Mouse (Mus musculus) liver, postnatal 0 days (tissue): Measurements from ENCODE around the gene Emc10. TPM values are rescaled to one million over a fixed set of nuclear protein-coding genes. Genes with fewer than 3 reads are reported as not detected.

ENCODE experiments used
- ATAC-seq: fragments of 200-750 bp; cut with Nextera tagmentation; 2 replicates; pipeline ENCODE4 v1.8.0; 2017; ENCODE audit warnings: mild to moderate bottlenecking, moderate library complexity
- DNase-seq: peaks from one replicate; pipeline ENCODE4 v3.0.0-alpha.2; 2016
- H3K27ac ChIP-seq: fragments of 300-500 bp; sonication (generic); 2 replicates; pipeline ENCODE4 v1.5.1; 2014; ENCODE audit warnings: antibody characterized with exemption, moderate library complexity, mild to moderate bottlenecking, low read depth
- H3K27me3 ChIP-seq: fragments of 300-500 bp; sonication (generic); 2 replicates; pipeline ENCODE4 v1.6.1; 2014; ENCODE audit warnings: low read length, control low read depth, mixed read lengths; ENCODE audit not compliant: insufficient read depth
- H3K36me3 ChIP-seq: fragments of 300-500 bp; sonication (generic); replicated peaks from 2 replicates; pipeline ENCODE4 v1.6.1; 2014; ENCODE audit warnings: mild to moderate bottlenecking, control low read depth, low read length, moderate library complexity, mixed read lengths; ENCODE audit not compliant: insufficient read depth
- H3K4me1 ChIP-seq: fragments of 300-500 bp; sonication (generic); 2 replicates; pipeline ENCODE4 v1.6.1; 2014; ENCODE audit warnings: antibody characterized with exemption, mild to moderate bottlenecking, control low read depth; ENCODE audit not compliant: insufficient read depth
- H3K4me2 ChIP-seq: fragments of 300-500 bp; sonication (generic); 2 replicates; pipeline ENCODE4 v1.6.1; 2014; ENCODE audit warnings: low read depth, mild to moderate bottlenecking, low read length, moderate library complexity, mixed read lengths
- H3K4me3 ChIP-seq: fragments of 300-500 bp; sonication (generic); 2 replicates; pipeline ENCODE4 v1.5.1; 2014; ENCODE audit warnings: low read depth, low read length
- H3K9ac ChIP-seq: fragments of 300-500 bp; sonication (generic); replicated peaks from 2 replicates; pipeline ENCODE4 v1.6.1; 2014; ENCODE audit warnings: mild to moderate bottlenecking, moderate library complexity
- H3K9me3 ChIP-seq: fragments of 300-500 bp; sonication (generic); 2 replicates; pipeline ENCODE4 v1.6.1; 2016; ENCODE audit warnings: mild to moderate bottlenecking, control low read depth, low read length, mixed read lengths
- CTCF ChIP-seq: sonication (generic); IDR thresholded peaks from 2 replicates; pipeline ENCODE4 v1.5.1; 2016; ENCODE audit warnings: antibody characterized with exemption, low read depth
- EP300 ChIP-seq: IDR thresholded peaks from 2 replicates; pipeline ENCODE4 v1.6.1; 2016; ENCODE audit warnings: antibody characterized with exemption, low read depth, mild to moderate bottlenecking
- WGBS: fragments of 180-500 bp; shearing (Covaris S2); extraction: QIAGEN DNeasy Blood & Tissue Kit; methylation state at CpG from one replicate; pipeline ENCODE4 v1.1.7; 2014; ENCODE audit not compliant: insufficient replicate concordance; 5-methylcytosine and 5-hydroxymethylcytosine counted together
- polyA plus RNA-seq: library from polyadenylated mRNA; unstranded; fragments of >200 nt; fragmentation: Nextera tagmentation; extraction: Ambion mirVana; gene quantifications from 2 replicates; pipeline ENCODE4 v1.2.1, GENCODE M21; 2015

Emc10 gene
- polyA plus RNA-seq, 1 experiment from 2014 or later: 32.4 TPM

- Histone ChIP-seq H3K4me2 (no peak overlapping the region), H3K27me3 (no peaks in the 10 kb centered on the region), H3K36me3 (peaks cover 26% of the 10 kb centered on the region), H3K4me3 (no peak overlapping the region), H3K9me3 (no peaks in the 10 kb centered on the region), H3K9ac (no peak overlapping the region), H3K4me1 (peaks cover 12% of the 10 kb centered on the region), H3K27ac (no peak overlapping the region)
- 97% methylated on average over 5 of the region's 5 CpGs for WGBS
- DNase-seq (peak; percentile 14), ATAC-seq (no peak)
- TF ChIP-seq CTCF: no peak
- TF ChIP-seq EP300: no peak
These were observed 4.9 kb downstream of the Emc10 start for GRCm38 (mm10) chr7:44491391-44491790.

- H3K4me2 ChIP-seq: no peak overlapping the region
- DNase-seq (peak; percentile 12), ATAC-seq (no peak)
- H3K27ac ChIP-seq: no peak overlapping the region
- H3K4me1 ChIP-seq: peaks cover 6% of the 10 kb centered on the region
- WGBS: 73% methylated on average over 4 of the region's 4 CpGs
- H3K9ac ChIP-seq: no peak overlapping the region
- no peaks in the 10 kb centered on the region for H3K9me3 ChIP-seq
- H3K27me3 ChIP-seq: no peaks in the 10 kb centered on the region
- peaks cover 26% of the 10 kb centered on the region for H3K36me3 ChIP-seq
- no peak overlapping the region for H3K4me3 ChIP-seq
- no peak for TF ChIP-seq EP300
- TF ChIP-seq CTCF: no peak
These were observed 6.0 kb downstream of the Emc10 start for GRCm38 (mm10) chr7:44490281-44490680.

- Histone ChIP-seq H3K27ac (no peak overlapping the region), H3K27me3 (no peaks in the 10 kb centered on the region), H3K4me2 (no peak overlapping the region), H3K4me1 (no peaks in the 10 kb centered on the region), H3K9ac (no peak overlapping the region), H3K36me3 (peaks cover 26% of the 10 kb centered on the region), H3K9me3 (no peaks in the 10 kb centered on the region), H3K4me3 (no peak overlapping the region)
- ATAC-seq (no peak), DNase-seq (no peak)
- 82% methylated on average over 8 of the region's 8 CpGs for WGBS
- no peak for TF ChIP-seq CTCF
- no peak for TF ChIP-seq EP300
These were observed 7.8 kb downstream of the Emc10 start for GRCm38 (mm10) chr7:44488545-44488944.

- DNase-seq (peak; percentile 9), ATAC-seq (no peak)
- no peak for TF ChIP-seq CTCF
- no peak for TF ChIP-seq EP300
- WGBS: 86% methylated on average over 7 of the region's 7 CpGs
- H3K4me2 ChIP-seq: no peak overlapping the region
- no peaks in the 10 kb centered on the region for H3K27me3 ChIP-seq
- no peak overlapping the region for H3K4me3 ChIP-seq
- H3K27ac ChIP-seq: no peak overlapping the region
- H3K9ac ChIP-seq: no peak overlapping the region
- no peaks in the 10 kb centered on the region for H3K9me3 ChIP-seq
- H3K4me1 ChIP-seq: no peaks in the 10 kb centered on the region
- H3K36me3 ChIP-seq: peaks cover 23% of the 10 kb centered on the region
These were observed 8.4 kb downstream of the Emc10 start for GRCm38 (mm10) chr7:44487936-44488335.

- Histone ChIP-seq H3K4me1 (peaks cover 6% of the 10 kb centered on the region), H3K27me3 (no peaks in the 10 kb centered on the region), H3K27ac (no peak overlapping the region), H3K9ac (no peak overlapping the region), H3K9me3 (no peaks in the 10 kb centered on the region), H3K4me2 (no peak overlapping the region), H3K36me3 (peaks cover 18% of the 10 kb centered on the region), H3K4me3 (no peak overlapping the region)
- ATAC-seq (no peak), DNase-seq (peak; percentile 12)
- 72% methylated on average over 13 of the region's 13 CpGs for WGBS
- TF ChIP-seq CTCF: no peak
- no peak for TF ChIP-seq EP300
These were observed 9.3 kb downstream of the Emc10 start for GRCm38 (mm10) chr7:44486927-44487575.

- Histone ChIP-seq H3K9ac (no peak overlapping the region), H3K4me1 (peaks cover 6% of the 10 kb centered on the region), H3K9me3 (no peaks in the 10 kb centered on the region), H3K27me3 (peaks cover 3% of the 10 kb centered on the region; the same call in 1 of the 2 replicates), H3K27ac (no peak overlapping the region), H3K4me3 (no peak overlapping the region), H3K4me2 (no peak overlapping the region), H3K36me3 (peaks cover 5% of the 10 kb centered on the region; the same call in 1 of the 2 replicates)
- WGBS: 71% methylated on average over 7 of the region's 7 CpGs
- DNase-seq: peak; percentile 11
- ATAC-seq: no peak
- TF ChIP-seq EP300: no peak
- TF ChIP-seq CTCF: no peak
These were observed 10.6 kb downstream of the Emc10 start for GRCm38 (mm10) chr7:44485572-44486195.
